Mouse (Mus musculus) CH12.LX (cell line): ENCODE measurements around the gene Tmco5. TPM values are rescaled to one million over a fixed set of nuclear protein-coding genes. Genes with fewer than 3 reads are reported as not detected.

Experiments
- DNase-seq: peaks from one replicate; pipeline ENCODE4 v3.0.0-alpha.2; 2013; ENCODE audit errors: extremely low read depth
- H3K27ac ChIP-seq: 2 replicates; pipeline ENCODE4 v1.5.1; 2012; ENCODE audit warnings: low read depth, mild to moderate bottlenecking, control low read depth, moderate library complexity; ENCODE audit not compliant: insufficient read depth
- H3K27me3 ChIP-seq: replicated peaks from 2 replicates; pipeline ENCODE3; 2012; ENCODE audit warnings: inconsistent platforms
- H3K36me3 ChIP-seq, 2 experiments: replicated peaks in 1 of 2; 2 replicates each; pipeline versions ENCODE3 to v1.6.1; 2012; ENCODE audit warnings: inconsistent platforms in 1 of 2, low read length in 1 of 2, mild to moderate bottlenecking in 1 of 2, mixed read lengths in 1 of 2, moderate library complexity in 1 of 2; ENCODE audit not compliant: control insufficient read depth in 1 of 2, insufficient read depth in 1 of 2
- H3K4me1 ChIP-seq, 2 experiments: 2 replicates each; pipeline ENCODE4 v1.6.1; 2012; ENCODE audit warnings: inconsistent platforms in 1 of 2, moderate library complexity in 1 of 2; ENCODE audit not compliant: insufficient read depth in 2 of 2, control insufficient read depth in 1 of 2
- H3K4me2 ChIP-seq: 2 replicates; pipeline ENCODE4 v1.6.1; 2012; ENCODE audit warnings: low read depth, mild to moderate bottlenecking, control low read depth; ENCODE audit not compliant: poor library complexity, insufficient read depth, severe bottlenecking
- H3K4me3 ChIP-seq, 3 experiments: fragments of 150-350 bp in 1 of 3; sonication (generic) in 1 of 3; replicated peaks in 1 of 3; 2 replicates each; pipeline versions ENCODE3 to v1.5.1; 2011 to 2012; ENCODE audit warnings: low read depth in 2 of 3, low read length in 2 of 3, mild to moderate bottlenecking in 2 of 3, moderate library complexity in 2 of 3, control low read depth in 1 of 3, improper control_type of control experiment in 1 of 3, inconsistent platforms in 1 of 3, mixed read lengths in 1 of 3; ENCODE audit not compliant: poor library complexity in 1 of 3
- H3K79me2 ChIP-seq: replicated peaks from 2 replicates; pipeline ENCODE4 v1.6.1; 2012; ENCODE audit warnings: mild to moderate bottlenecking, moderate library complexity; ENCODE audit not compliant: control insufficient read depth, poor library complexity, insufficient read depth, severe bottlenecking; ENCODE audit errors: extremely low read depth
- H3K9ac ChIP-seq: 2 replicates; pipeline ENCODE4 v1.6.1; 2012; ENCODE audit warnings: low read depth, mild to moderate bottlenecking, control low read depth, moderate library complexity; ENCODE audit not compliant: insufficient read depth
- H3K9me3 ChIP-seq: replicated peaks from 2 replicates; pipeline ENCODE3; 2012; ENCODE audit warnings: low read length, inconsistent platforms, mixed read lengths
- CHD1 ChIP-seq: IDR thresholded peaks from 2 replicates; pipeline ENCODE4 v1.6.1; 2012; ENCODE audit warnings: low read depth, low read length, improper control_type of control experiment, inconsistent platforms
- CTCF ChIP-seq, 2 experiments: IDR thresholded peaks in 1 of 2; conservative IDR thresholded peaks in 1 of 2; 2 replicates each; pipeline ENCODE4 v1.5.1; 2011 to 2012; ENCODE audit warnings: low read depth in 2 of 2, low read length in 2 of 2, improper control_type of control experiment in 1 of 2, inconsistent platforms in 1 of 2, mild to moderate bottlenecking in 1 of 2, moderate library complexity in 1 of 2
- ELF1 ChIP-seq: IDR thresholded peaks from 2 replicates; pipeline ENCODE4 v1.6.1; 2014; ENCODE audit warnings: low read depth, mild to moderate bottlenecking, inconsistent platforms, low read length, improper control_type of control experiment
- EP300 ChIP-seq: IDR thresholded peaks from 2 replicates; pipeline ENCODE4 v1.6.1; 2011; ENCODE audit warnings: low read length, improper control_type of control experiment
- ETS1 ChIP-seq: conservative IDR thresholded peaks from 2 replicates; pipeline ENCODE4 v1.6.1; 2012; ENCODE audit warnings: low read depth, mild to moderate bottlenecking, inconsistent platforms, low read length, improper control_type of control experiment, moderate library complexity
- GABPA ChIP-seq: IDR thresholded peaks from 2 replicates; pipeline ENCODE4 v1.6.1; 2012; ENCODE audit warnings: low read depth, low read length, improper control_type of control experiment, inconsistent platforms; ENCODE audit not compliant: insufficient replicate concordance
- IRF4 ChIP-seq: IDR thresholded peaks from 2 replicates; pipeline ENCODE4 v1.6.1; 2014; ENCODE audit warnings: low read depth, mild to moderate bottlenecking, inconsistent platforms, low read length, improper control_type of control experiment
- KAT2A ChIP-seq: IDR thresholded peaks from 2 replicates; pipeline ENCODE4 v1.6.1; 2012; ENCODE audit warnings: low read length, improper control_type of control experiment, inconsistent platforms; ENCODE audit not compliant: insufficient replicate concordance
- MEF2A ChIP-seq: IDR thresholded peaks from 2 replicates; pipeline ENCODE4 v1.6.1; 2014; ENCODE audit warnings: low read depth, mild to moderate bottlenecking, inconsistent platforms, low read length, improper control_type of control experiment, borderline replicate concordance
- MYC ChIP-seq: IDR thresholded peaks from 2 replicates; pipeline ENCODE4 v1.6.1; 2011; ENCODE audit warnings: low read depth, mild to moderate bottlenecking, improper control_type of control experiment, low read length
- NELFE ChIP-seq: IDR thresholded peaks from 2 replicates; pipeline ENCODE4 v1.6.1; 2011; ENCODE audit warnings: low read depth, low read length, improper control_type of control experiment
- NRF1 ChIP-seq: IDR thresholded peaks from 2 replicates; pipeline ENCODE4 v1.6.1; 2014; ENCODE audit warnings: low read depth, mild to moderate bottlenecking, inconsistent platforms, low read length, improper control_type of control experiment, moderate library complexity
- PAX5 ChIP-seq: IDR thresholded peaks from 2 replicates; pipeline ENCODE4 v1.6.1; 2012; ENCODE audit warnings: low read length, inconsistent platforms, mixed read lengths
- POLR2AphosphoS2 ChIP-seq: IDR thresholded peaks from 2 replicates; pipeline ENCODE4 v1.6.1; 2011; ENCODE audit warnings: low read depth, low read length, improper control_type of control experiment
- RCOR1 ChIP-seq: conservative IDR thresholded peaks from 2 replicates; pipeline ENCODE4 v1.6.1; 2012; ENCODE audit warnings: low read depth, mild to moderate bottlenecking, inconsistent platforms, low read length, improper control_type of control experiment
- SIN3A ChIP-seq: IDR thresholded peaks from 2 replicates; pipeline ENCODE4 v1.6.1; 2012; ENCODE audit warnings: low read length, improper control_type of control experiment, inconsistent platforms
- TCF12 ChIP-seq: IDR thresholded peaks from 2 replicates; pipeline ENCODE4 v1.6.1; 2014; ENCODE audit warnings: low read depth, mild to moderate bottlenecking, inconsistent platforms, low read length, improper control_type of control experiment
- USF1 ChIP-seq: IDR thresholded peaks from 2 replicates; pipeline ENCODE4 v1.6.1; 2014; ENCODE audit warnings: low read depth, mild to moderate bottlenecking, inconsistent platforms, low read length, improper control_type of control experiment
- USF2 ChIP-seq: conservative IDR thresholded peaks from 2 replicates; pipeline ENCODE4 v1.6.1; 2011; ENCODE audit warnings: low read depth, low read length, improper control_type of control experiment
- ZMIZ1 ChIP-seq: IDR thresholded peaks from 2 replicates; pipeline ENCODE4 v1.6.1; 2012; ENCODE audit warnings: low read depth, mild to moderate bottlenecking, inconsistent platforms, low read length, improper control_type of control experiment
- ZNF384 ChIP-seq: IDR thresholded peaks from 2 replicates; pipeline ENCODE4 v1.6.1; 2012; ENCODE audit warnings: low read depth, low read length, improper control_type of control experiment, inconsistent platforms
- dilution Hi-C: fragments of 300-500 bp; cut with MboI; formaldehyde crosslinking; loops from 2 replicates; pipeline ENCODE4 v1.14.3; 2020; ENCODE audit warnings: low sequenced_read_pairs; ENCODE audit not compliant: extremely low pct_unique_long_range_greater_than_20kb, extremely low pct_ligation_motif_present
- in situ Hi-C: fragments of 300-500 bp; cut with MboI; formaldehyde crosslinking; loops from 3 replicates; pipeline ENCODE4 v1.14.3; 2019; ENCODE audit warnings: low sequenced_read_pairs, low pct_ligation_motif_present, low pct_unique_long_range_greater_than_20kb, mixed read lengths
- polyA plus RNA-seq: library from polyadenylated mRNA; unstranded; fragments of >175 nt; gene quantifications from 2 replicates; pipeline ENCODE4 v1.2.1, GENCODE M21; 2012; ENCODE audit warnings: low read depth; ENCODE audit not compliant: insufficient read length
- total RNA-seq, 2 experiments: library from RNA; depleted of rRNA; stranded (reverse); fragments of 300-350 nt in 1 of 2; fragments of >200 nt in 1 of 2; gene quantifications; 2 replicates each; pipeline ENCODE4 v1.2.3; 2012 to 2014

Tmco5 gene
- total and polyA plus RNA-seq, 3 experiments = not detected

DNA sequence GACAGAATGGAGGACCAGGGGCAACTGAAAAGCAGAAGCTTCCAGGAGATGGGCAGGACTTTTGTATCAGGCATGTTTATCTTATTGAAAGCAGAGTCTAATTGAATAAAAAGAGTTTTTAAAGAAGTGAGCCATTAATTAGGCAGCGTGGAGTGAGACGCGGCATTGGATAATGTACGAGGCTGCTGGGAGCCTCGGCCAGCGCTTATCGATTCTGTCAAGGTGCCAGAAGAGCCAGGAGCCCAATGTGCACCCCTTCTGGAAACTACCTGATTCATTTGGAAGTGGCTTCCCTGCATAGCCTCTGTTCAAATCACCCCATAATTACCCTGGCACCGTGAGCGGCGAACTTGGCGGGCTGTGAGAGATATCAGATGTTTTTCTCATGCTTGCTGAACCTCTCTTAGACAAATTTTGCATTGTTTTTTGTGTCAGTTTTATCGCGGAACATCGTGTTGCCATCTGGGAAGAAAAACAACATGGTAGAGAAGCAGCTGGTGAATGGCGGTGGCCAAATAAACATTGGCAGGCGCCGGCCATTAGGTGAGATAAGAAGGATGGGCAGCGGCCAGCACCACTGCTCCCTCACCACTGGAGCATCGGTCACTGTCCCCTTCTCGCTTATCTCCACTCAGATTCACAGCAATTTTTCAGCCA, 28.4 kb upstream of the Tmco5 start:
- H3K4me2 ChIP-seq = no peak overlapping the region

DNA sequence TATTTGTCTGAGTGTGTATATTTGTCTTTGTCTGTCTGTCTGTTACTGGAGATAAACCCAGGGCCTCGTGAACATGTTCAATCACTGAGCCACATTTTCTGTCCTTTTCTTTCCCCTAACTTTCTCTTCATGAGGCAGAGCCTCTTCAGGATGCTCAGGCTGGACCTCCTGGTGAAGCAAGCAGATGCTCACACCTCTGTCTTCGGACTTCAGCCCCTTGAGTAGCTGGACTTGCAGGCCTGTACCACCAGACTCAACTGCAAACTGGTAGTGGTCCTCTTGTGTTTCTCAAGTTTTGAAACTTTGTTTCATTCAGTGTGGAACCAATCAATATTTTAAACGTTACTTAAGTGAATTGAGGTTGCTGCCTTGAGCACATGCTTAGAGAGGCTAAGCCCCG, 27.1 kb upstream of the Tmco5 start:
- H3K79me2 ChIP-seq = no peaks in the 10 kb centered on the region
- H3K4me3 ChIP-seq = no peak overlapping the region
- H3K36me3 ChIP-seq = no peaks in the 10 kb centered on the region
- TF ChIP-seq CHD1 (no peak), ELF1 (no peak), SIN3A (no peak), NRF1 (no peak), ZMIZ1 (no peak), PAX5 (no peak)
- H3K4me2 ChIP-seq = no peak overlapping the region
- no peak for DNase-seq
- H3K27ac ChIP-seq = no peak overlapping the region
- H3K27me3 ChIP-seq = no peaks in the 10 kb centered on the region
- dilution Hi-C loops (no loop called here), in situ Hi-C loops (no loop called here)
- H3K9me3 ChIP-seq = no peaks in the 10 kb centered on the region
- no peak overlapping the region for H3K9ac ChIP-seq
- H3K4me1 ChIP-seq = no peaks in the 10 kb centered on the region

More for the DNA sequence above, 28.4 kb upstream of the Tmco5 start:
- Histone ChIP-seq H3K36me3 (no peaks in the 10 kb centered on the region), H3K9me3 (no peaks in the 10 kb centered on the region), H3K79me2 (no peaks in the 10 kb centered on the region)
- in situ Hi-C loops = no loop called here
- TF ChIP-seq ETS1 = no peak
- no peak for TF ChIP-seq ZMIZ1
- no peak for TF ChIP-seq CTCF (conservative IDR thresholded peaks at IDR 0.05 in 1 of 2, IDR thresholded peaks at IDR 0.05 in 1 of 2; ENCODE audit: low read depth in 2 of 2, low read length in 2 of 2)
- no peak for TF ChIP-seq GABPA
- TF ChIP-seq POLR2AphosphoS2 = no peak
- TF ChIP-seq EP300 = no peak
- TF ChIP-seq USF1 = no peak
- no peak for TF ChIP-seq USF2
- TF ChIP-seq SIN3A = no peak
- no peak for TF ChIP-seq TCF12
- no peak for TF ChIP-seq ZNF384
- TF ChIP-seq RCOR1 = no peak
- TF ChIP-seq ELF1 = no peak
- TF ChIP-seq KAT2A = no peak
- no peak for TF ChIP-seq IRF4
- TF ChIP-seq MEF2A = no peak
- no peak for TF ChIP-seq NELFE
- no peak for TF ChIP-seq MYC
- TF ChIP-seq PAX5 = no peak
- TF ChIP-seq, all 38 proteins: peak for 0
- Histone ChIP-seq H3K4me1 (no peaks in the 10 kb centered on the region), H3K9ac (no peak overlapping the region), H3K27me3 (no peaks in the 10 kb centered on the region), H3K4me3 (no peak overlapping the region), H3K27ac (no peak overlapping the region)
- no peak for DNase-seq
- dilution Hi-C loops = no loop called here
